Mouse (Mus musculus): ENCODE data around the gene Pbsn. TPM values are rescaled to one million over a fixed set of nuclear protein-coding genes. Genes with fewer than 3 reads are reported as not detected.
"Not testable (repeated sequence)": the region's sequence is repeated elsewhere in the genome, so short reads cannot be mapped to it uniquely, and the experiment has no call there.

Pbsn gene
- total RNA-seq (2022), result not detected

- DNase-seq (ENCODE audit: low spot score in 2 of 2), result no peak
Measured at GRCm38 (mm10) chrX:77853523-77853922, at the start of gene Pbsn. Gene Pbsn, minus strand, starts transcription at chrX:77853623.

GRCm38 (mm10) chrX:77880033-77880432 lies 26.6 kb upstream of the Pbsn start:
- DNase-seq (ENCODE audit: low spot score in 2 of 2), result peak in 1 of 2 experiments; percentile 2

- DNase-seq (ENCODE audit: low spot score in 2 of 2), result not testable (repeated sequence)
Measured at GRCm38 (mm10) chrX:77864458-77864857, 11.0 kb upstream of the Pbsn start, which contains the start of gene Gm14744. Gene Gm14744, plus strand, starts transcription at chrX:77864758.

GRCm38 (mm10) chrX:77812031-77812430 lies 41.4 kb downstream of the Pbsn start:
- DNase-seq (ENCODE audit: low spot score in 2 of 2), result peak in 1 of 2 experiments; percentile 6

GRCm38 (mm10) chrX:77810608-77811206 lies 42.7 kb downstream of the Pbsn start:
- peak; percentile 53 to 72 for DNase-seq (ENCODE audit: low spot score in 2 of 2)

GRCm38 (mm10) chrX:77808602-77809001 lies 44.8 kb downstream of the Pbsn start:
- no peak for DNase-seq (ENCODE audit: low spot score in 2 of 2)

- DNase-seq (ENCODE audit: low spot score in 2 of 2), result no peak
Measured at GRCm38 (mm10) chrX:77802293-77802692, 51.1 kb downstream of the Pbsn start.

- DNase-seq (ENCODE audit: low spot score in 2 of 2), result no peak
Measured at GRCm38 (mm10) chrX:77801543-77801942, 51.9 kb downstream of the Pbsn start.

GRCm38 (mm10) chrX:77799554-77799953 lies 53.9 kb downstream of the Pbsn start:
- no peak for DNase-seq (ENCODE audit: low spot score in 2 of 2)

GRCm38 (mm10) chrX:77797801-77798200 lies 55.6 kb downstream of the Pbsn start:
- DNase-seq (ENCODE audit: low spot score in 2 of 2), result no peak

GRCm38 (mm10) chrX:77796916-77797315 lies 56.5 kb downstream of the Pbsn start:
- DNase-seq (ENCODE audit: low spot score in 2 of 2), result no peak

GRCm38 (mm10) chrX:77796238-77796835 lies 57.1 kb downstream of the Pbsn start, which contains the start of gene Prkx:
Gene Prkx, minus strand, starts transcription at chrX:77796278.
- no peak for DNase-seq (ENCODE audit: low spot score in 2 of 2)

- peak; percentile 86 to 87 for DNase-seq (ENCODE audit: low spot score in 2 of 2)
Measured at GRCm38 (mm10) chrX:77795858-77796174, 57.6 kb downstream of the Pbsn start.

- peak in 1 of 2 experiments; percentile 20 for DNase-seq (ENCODE audit: low spot score in 2 of 2)
Measured at GRCm38 (mm10) chrX:77794962-77795857, 58.2 kb downstream of the Pbsn start.

- DNase-seq (ENCODE audit: low spot score in 2 of 2), result peak in 1 of 2 experiments; percentile 7
Measured at GRCm38 (mm10) chrX:77788675-77789074, 64.7 kb downstream of the Pbsn start.

Other genes with a start within 250 kb of the Pbsn start
- 10 to 100 TPM; 12.2 to 13.5 (median 12.9) TPM for gene Prkx, start 57.3 kb downstream of the Pbsn start, total RNA-seq (2022)
- gene Gm14744, start 11.1 kb upstream of the Pbsn start, total RNA-seq (2022), result not detected
- gene 5430402E10Rik, start 71.4 kb upstream of the Pbsn start, total RNA-seq (2022), result not detected
- gene Obp1a, start 237.8 kb upstream of the Pbsn start, total RNA-seq (2022), result not detected

Data from layer of hippocampus, adult 8-10 months (tissue).